Mouse (Mus musculus) frontal cortex, postnatal 14 days (tissue): ENCODE data around the gene Nlrp4a.
"Not testable (repeated sequence)": the region's sequence is repeated elsewhere in the genome, so short reads cannot be mapped to it uniquely, and the experiment has no call there.

ENCODE experiments used
- DNase-seq, 2 experiments: peaks; one replicate each; pipeline ENCODE4 v3.0.0; 2022; ENCODE audit warnings: low spot score in 2 of 2

The Nlrp4a gene

GRCm38 (mm10) chr7:26434813-26435212, at the start of gene Nlrp4a:
Gene Nlrp4a, plus strand, starts transcription at chr7:26435113.
- DNase-seq: no peak

- DNase-seq: not testable (repeated sequence)
These were observed 48.2 kb upstream of the Nlrp4a start for GRCm38 (mm10) chr7:26386691-26387090.

DNA sequence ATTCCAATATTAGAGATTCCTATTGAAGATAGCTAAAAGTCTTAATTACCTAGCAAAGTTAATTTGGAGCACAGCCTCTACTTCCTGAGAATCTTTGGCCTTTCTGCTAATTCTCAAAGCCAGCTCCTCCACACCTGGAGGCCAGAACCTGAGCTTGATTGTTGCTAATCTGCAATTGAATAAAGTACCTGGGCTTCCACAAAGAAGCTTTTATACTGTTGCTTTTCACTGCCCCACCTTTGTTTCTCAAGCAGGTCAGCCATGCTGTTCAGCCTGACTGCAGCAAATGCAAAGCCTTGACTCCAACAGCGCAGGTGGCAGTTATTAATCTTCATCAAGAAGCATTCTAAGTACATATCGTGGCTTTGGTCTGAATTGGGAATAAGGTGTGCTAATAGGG, 43.8 kb upstream of the Nlrp4a start:
- DNase-seq: not testable (repeated sequence)

DNA sequence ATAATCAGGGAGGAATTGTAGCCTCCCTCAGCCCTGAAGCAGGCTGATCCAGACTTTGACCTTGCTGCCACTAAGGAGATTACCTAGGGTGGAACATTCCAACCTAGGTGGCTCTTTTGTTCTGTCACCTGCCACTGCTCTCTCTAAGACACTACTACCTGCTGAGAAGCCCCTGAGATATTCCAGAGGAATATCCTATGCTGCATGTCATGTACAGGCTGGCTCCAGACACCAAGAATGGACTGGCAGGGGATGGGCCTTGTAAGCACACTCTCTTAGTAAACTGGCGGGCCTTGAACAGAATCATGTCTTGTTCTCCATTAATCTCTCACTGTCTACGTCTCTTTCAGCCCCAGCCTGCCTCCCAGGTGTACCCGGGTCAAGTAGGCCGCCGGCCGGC, 43.1 kb upstream of the Nlrp4a start:
- not testable (repeated sequence) for DNase-seq

- not testable (repeated sequence) for DNase-seq
These were observed 31.3 kb upstream of the Nlrp4a start, which contains the start of gene Nlrp9c for GRCm38 (mm10) chr7:26403600-26403999. Gene Nlrp9c, minus strand, starts transcription at chr7:26403700.

DNA sequence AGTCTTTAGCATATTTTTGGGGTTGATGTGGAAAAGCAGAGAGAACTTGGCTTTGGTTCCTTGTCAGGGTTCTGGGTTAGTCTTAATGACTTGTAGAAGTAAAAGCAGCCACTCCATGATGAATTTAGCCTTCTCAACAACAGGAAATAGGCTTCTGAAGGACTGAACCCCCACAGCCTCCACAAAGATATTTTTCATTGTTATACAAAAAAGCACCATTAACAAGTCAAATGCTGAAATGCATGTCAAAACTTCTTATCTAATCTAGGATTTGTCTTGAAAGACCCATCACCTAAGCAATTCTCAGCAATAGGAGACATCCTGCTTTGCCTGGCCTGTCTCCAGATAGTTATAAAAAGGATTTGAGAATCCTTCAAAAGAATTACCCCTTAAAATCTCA, 41.8 kb downstream of the Nlrp4a start:
- DNase-seq: no peak

- DNase-seq: not testable (repeated sequence)
These were observed 54.6 kb downstream of the Nlrp4a start for GRCm38 (mm10) chr7:26489514-26489913.
